Mouse (Mus musculus) layer of hippocampus, adult 9-10 months (tissue): ENCODE results near the gene Tjp1.
A peak's percentile ranks its signal among the peaks of the same experiment; 100 is the strongest.

Source experiments
- DNase-seq: peaks from one replicate; pipeline ENCODE4 v3.0.0; 2022; ENCODE audit warnings: low spot score

The Tjp1 gene

GRCm38 (mm10) chr7:65527071-65528007, at the start of gene Tjp1:
Gene Tjp1 (minus strand): TSS chr7:65527781.
- no peak for DNase-seq

- DNase-seq, result peak; percentile 16
These were observed 49.5 kb upstream of the Tjp1 start for GRCm38 (mm10) chr7:65577118-65577517.

DNA sequence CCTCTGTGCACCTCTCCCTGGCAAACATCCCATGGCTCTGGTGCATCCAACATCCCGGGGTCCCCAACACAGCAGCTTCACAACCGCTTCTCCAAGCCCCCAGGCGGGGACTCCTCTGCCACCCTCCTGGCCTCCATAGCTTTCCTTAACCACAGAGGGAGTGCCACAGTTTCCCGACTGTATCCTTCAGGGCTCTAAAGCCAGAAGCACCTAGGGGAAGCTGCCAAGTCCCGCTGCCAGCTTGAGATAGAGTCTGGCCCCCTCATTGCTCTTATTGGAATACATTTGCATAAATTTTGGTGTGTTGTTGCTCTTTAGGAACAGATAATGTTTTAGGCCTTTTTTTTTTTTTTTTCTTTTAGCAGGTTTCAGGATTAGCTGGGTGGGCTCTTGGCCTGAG, 45.1 kb upstream of the Tjp1 start:
- DNase-seq, result no peak

- DNase-seq, result peak; percentile 40
These were observed 43.1 kb upstream of the Tjp1 start for GRCm38 (mm10) chr7:65570691-65571090.

- no peak for DNase-seq
These were observed 28.4 kb upstream of the Tjp1 start for GRCm38 (mm10) chr7:65555996-65556395.

DNA sequence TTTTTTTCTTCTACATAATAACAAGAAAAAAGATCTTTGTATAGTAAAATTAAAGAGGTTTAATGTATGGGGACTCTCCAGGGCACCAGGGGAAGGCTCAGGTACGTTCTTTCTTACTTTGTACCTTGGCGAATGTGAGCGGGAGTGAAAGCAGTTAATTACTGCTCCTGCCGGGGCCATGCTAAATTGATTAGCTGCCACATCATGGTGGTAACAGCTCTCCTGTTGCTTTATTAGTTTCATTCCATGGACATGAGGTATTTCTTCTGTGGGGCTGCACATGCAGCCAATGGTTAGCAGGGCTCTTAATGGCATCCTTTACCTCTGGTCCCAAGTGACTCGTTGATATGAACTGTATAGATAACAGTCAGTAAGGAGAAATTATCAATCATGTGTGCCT, 18.2 kb upstream of the Tjp1 start:
- no peak for DNase-seq

DNA sequence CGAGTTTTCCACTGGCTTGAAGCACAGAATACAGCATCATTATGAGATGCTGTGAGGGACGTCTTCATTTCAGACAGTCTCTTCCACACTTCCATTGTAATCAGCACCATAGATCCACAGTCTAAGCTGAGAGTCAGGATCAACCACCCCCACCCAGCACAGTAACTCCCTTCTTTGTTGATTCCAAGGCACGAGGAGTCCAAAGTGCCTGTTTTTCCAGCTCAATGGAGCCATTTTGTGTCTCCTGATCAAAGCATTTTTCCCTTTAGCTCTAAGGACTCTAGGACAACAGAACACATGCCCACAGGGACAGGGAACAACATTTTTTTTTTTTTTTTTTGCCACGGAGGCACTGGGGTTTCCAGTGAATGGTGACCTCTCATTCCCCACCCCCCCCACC, 5.1 kb upstream of the Tjp1 start:
- no peak for DNase-seq

- no peak for DNase-seq
These were observed 4.5 kb downstream of the Tjp1 start for GRCm38 (mm10) chr7:65523116-65523515.

GRCm38 (mm10) chr7:65522490-65522889, 5.1 kb downstream of the Tjp1 start:
- no peak for DNase-seq

DNA sequence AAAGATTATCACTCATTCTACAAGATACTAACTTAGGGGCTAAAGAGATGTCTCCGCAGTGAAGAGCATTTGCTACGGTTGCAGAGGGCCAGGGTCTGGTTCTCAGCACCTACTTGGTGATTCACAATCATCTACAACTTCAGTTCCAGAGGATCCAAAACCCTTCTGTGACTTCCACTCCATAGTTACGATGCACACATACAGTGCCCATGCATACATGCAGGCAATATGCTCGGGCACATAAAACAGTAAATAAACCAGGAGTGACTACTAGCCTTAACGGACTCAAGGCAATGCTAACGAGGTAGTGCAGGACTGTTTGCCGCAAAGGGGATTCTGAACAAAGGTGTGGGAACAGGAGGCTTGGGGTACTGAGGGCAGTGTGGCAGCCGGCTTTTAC, 7.0 kb downstream of the Tjp1 start:
- no peak for DNase-seq

GRCm38 (mm10) chr7:65519788-65520563, 7.6 kb downstream of the Tjp1 start:
- no peak for DNase-seq

GRCm38 (mm10) chr7:65516903-65517302, 10.7 kb downstream of the Tjp1 start:
- DNase-seq, result no peak

DNA sequence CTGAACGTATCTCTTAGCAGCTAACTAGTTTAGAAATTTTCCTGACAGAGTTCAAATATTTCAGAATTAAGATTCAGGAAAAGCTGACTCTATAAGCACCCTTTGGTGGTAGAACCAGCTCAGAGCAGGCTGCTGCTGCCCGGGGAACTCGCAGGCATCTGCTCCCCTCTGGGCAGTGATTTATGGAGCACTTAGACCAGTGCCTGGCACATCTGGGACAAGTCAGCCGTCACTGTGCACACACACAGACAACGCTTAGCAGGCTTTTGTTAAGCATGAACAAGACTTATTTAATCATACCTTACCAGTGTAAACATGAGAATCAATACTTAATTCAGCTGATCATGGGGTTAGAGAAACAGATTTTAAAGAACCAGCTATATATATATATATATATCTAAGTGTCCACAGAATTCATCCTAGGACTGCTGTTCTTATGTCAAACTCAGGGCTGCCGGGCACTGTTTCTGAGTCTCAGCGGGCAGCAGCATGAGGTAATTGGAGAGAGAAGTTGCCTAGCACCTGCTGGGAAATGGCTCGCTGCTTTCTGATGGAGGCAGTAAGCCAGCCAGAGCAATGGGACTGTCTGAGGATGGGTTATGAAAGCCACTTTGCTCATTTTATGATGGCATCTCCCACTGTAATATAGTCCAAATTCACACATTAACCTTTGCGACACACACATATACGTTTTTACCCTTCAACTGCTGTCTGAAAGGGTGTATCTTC, 14.0 kb downstream of the Tjp1 start:
- DNase-seq, result no peak

DNA sequence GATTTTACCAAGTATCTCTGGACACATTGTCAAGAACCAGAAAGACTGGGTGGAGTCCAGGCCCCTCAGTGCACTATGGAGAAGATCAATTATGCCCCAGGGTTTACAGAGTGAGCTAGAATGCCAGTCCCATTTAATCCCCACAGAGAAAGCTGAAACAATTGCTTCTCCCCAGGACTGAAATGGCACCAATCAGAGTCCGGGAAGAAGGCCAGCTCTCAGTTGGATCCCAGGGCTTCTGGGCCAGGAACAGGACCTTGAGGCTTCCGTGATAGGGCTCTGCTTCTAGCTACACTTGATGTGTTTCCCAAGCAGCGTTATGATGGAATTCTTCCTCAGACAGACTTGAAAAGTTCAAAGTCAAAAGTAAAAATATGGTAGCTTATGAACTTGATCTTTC, 18.2 kb downstream of the Tjp1 start:
- no peak for DNase-seq

DNA sequence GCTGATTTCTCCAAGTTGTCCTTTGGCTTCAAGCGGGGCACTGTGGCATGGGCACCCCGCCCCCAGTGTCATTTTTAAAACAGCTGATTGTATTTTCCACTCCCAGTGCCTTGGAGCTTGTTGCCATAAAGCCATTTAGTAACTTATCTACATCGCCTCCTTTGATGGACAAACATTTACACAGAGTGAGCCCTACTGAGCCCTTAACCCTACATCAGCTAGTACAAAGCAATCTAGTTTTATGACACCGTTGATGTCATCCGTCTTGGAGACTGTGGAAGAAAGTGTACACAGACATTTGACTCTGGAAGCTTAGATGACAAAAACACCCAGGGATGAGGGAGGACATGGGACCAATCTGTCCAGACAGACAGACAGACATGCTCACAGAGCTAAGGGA, 20.2 kb downstream of the Tjp1 start:
- DNase-seq, result no peak

DNA sequence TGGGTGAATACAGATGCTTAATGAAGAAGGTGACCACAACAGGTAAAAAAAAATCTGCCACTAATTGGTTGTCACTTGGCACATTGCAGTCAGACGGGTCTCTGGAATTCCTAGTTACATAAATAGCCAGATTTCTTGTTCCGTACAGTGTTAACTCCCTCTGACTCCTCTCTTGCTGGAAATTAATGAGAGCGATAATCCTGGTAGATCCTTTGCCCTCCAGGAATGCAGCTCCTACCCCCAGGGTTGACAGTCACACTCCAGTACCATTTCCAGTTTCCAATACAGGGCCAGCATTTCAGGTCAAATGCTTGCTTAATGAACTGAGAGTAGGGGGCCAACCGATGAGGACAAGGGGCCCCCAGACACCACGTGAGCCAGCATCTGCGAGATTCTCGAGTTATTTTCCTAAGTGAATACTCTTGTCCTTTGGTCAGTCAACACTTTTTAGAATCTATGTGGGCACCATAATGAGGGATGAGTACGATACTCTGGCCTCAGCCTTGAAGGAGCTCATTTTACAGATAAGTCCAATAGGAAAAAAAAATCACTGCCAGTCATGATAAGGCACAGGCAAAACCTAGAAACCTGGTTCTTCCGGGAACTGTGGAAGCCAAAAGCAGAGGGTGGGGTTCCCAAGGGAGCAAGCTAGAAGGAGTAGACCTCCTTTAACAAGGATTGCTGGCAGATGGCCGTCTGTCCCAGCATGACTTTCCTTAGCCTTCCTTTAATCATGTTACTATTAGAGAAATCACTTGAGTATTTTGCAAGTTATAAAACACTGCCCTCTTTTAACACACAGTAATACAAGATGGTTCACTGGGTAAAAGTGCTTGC, 24.9 kb downstream of the Tjp1 start:
- DNase-seq, result no peak

DNA sequence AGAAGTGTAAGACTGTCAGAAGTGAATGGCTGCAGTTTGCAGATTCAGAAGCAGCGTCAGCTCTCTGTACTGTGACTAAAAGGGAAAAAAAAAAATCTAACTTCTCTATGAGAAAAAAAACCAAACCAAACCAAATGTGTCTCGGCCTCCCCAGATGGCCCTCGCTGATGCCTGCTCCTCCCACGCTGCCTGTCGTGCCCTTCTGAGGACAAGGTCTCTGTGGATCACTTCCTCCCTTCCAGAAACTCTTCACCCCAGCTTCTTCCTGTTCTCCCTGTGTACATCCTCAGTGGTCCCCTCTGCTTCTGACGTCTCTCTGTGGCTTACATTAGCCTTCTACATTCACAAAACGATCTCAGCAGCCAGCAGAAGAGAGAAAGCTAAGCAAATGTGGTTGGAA, 26.8 kb downstream of the Tjp1 start:
- no peak for DNase-seq

DNA sequence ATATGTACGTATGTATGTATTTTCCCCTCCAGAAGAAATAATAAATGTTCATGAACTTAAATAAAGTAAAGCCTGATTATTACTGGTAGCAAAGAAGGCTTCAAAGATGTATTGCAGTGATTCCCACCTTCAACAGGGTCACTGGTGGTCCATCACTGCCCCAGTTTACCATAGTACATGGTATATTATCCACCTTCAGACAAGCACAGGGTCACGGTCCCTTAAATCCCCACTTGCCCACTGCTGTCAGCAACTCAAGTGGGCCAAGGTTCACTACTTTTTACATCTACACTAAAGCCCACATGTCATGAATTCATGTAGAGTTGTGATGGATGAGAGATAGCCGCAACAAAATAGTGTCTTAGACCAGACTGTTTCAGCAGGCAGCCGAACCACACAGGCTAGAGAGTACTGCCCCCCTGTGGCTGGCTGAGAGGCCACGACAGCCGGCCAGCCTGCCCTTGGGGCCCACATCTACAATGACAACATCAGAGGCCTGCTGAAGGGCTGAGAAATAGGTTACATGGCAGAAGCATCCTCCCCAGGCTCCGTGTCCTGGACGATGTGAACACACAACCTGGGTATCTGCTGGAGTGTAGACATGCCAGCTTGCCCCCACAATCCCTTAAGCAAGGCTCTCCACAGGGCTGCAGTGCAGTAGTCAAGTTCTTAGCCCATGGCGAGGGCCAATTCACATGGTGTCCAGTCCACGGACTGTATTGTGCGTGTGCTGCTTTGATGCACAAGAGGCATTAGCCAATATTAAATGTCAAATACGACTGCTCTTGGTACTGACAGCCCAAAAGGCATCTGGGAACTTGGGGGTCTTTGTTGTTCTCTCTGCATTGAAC, 29.6 kb downstream of the Tjp1 start:
- DNase-seq, result peak; percentile 51

- DNase-seq, result no peak
These were observed 37.1 kb downstream of the Tjp1 start for GRCm38 (mm10) chr7:65490526-65490925.

GRCm38 (mm10) chr7:65489742-65490141, 37.8 kb downstream of the Tjp1 start:
- DNase-seq, result no peak

DNA sequence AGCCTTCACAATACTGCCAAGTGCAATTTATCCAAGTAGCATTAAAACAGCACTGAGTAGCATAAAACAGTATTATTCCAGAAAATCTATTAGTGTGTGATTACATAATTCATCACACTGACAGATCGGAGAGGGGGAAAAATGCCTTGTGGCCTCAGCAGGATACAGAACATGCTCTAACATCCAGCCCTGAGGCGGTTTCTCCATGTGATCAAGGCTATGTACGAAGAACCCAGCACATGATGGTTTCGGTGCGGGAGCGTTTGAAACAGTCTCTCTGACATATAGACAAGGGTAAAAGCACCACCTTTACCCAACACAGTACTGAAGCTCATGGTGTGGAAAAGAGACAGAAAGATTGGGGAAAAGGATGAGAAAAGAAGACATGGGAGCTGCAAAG, 38.4 kb downstream of the Tjp1 start:
- no peak for DNase-seq
